12 mouse cellular contexts compared by ENCODE assay signal in the genomic region with DNA sequence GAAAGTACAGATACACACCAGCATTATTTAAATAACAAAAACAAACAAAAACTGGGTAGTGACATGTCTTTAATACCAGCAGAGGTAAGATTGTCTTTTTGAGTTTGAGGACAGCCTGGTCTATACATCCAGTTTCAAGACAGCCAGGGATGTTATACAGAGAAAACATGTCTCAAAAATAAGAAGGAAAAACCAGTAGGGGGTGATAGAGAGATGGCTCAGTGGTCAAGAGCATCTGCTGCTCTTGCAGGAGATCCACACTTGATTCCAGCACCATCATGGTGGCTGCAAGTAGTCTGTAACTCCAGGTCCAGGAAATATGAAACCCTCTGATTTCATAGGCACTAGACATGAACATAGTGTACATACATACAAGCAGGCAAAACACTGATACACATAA. TPM values are rescaled to one million over a fixed set of nuclear protein-coding genes. Genes with fewer than 3 reads are reported as not detected.
DNase-seq lines count a peak whose midpoint lies in the region; ATAC-seq and TF ChIP-seq lines count a peak whose summit lies in the region.
"Had no signal": no experiment of that assay in that cellular context is flagged by ENCODE, and none has a peak within 500 bp of the region (broad histone marks: within the 10 kb centered on the region; RNA-seq: fewer than 3 reads in every experiment).

No protein-coding gene starts in this region.

- DNase-seq in layer of hippocampus, adult 2 months (ENCODE audit: low spot score in 2 of 2) = no peak
- DNase-seq in layer of hippocampus, adult 8-10 months (ENCODE audit: low spot score in 2 of 2) = no peak
- peak; percentile 32 for DNase-seq in CD4-positive helper T cell, adult 2 months (ENCODE audit: low read depth, low spot score)
- peak; percentile 10 for DNase-seq in NIH3T3 (ENCODE audit: low read depth)
- no peak for DNase-seq in kidney, adult 8-10 months
- DNase-seq: kidney, postnatal 14 days; thymus, postnatal 4 days had no signal

- peak; percentile 25; the same call in 1 of the 2 replicates for ATAC-seq in granulocyte monocyte progenitor cell, adult 5-6 weeks (replicated peaks; ENCODE audit: poor library complexity, severe bottlenecking)
- no peak for ATAC-seq in frontal cortex, adult (ENCODE audit: low TSS enrichment)

- TF ChIP-seq CTCF in layer of hippocampus, adult 2 months (conservative IDR thresholded peaks at IDR 0.05) = peak; percentile 62

- no peak overlapping the region for H3K27ac ChIP-seq in layer of hippocampus, adult 2 months
- H3K27ac ChIP-seq: heart, embryonic 15.5 days; limb, embryonic 15.5 days had no signal

- H3K4me3 ChIP-seq in layer of hippocampus, adult 2 months = no peak overlapping the region
- H3K4me3 ChIP-seq: heart, embryonic 15.5 days; limb, embryonic 15.5 days; myocyte had no signal

RNA-seq across cellular contexts. Expression of gene Nup98, which starts 39.7 kb away (rescaled TPM):
- total RNA-seq in layer of hippocampus, adult 2 months (2021) = 10 to 100 TPM; 40.7 to 45.0 TPM
- 10 to 100 TPM; 41.6 to 49.2 (median 45.3) TPM for total RNA-seq in layer of hippocampus, adult 8-10 months (2022)
- total RNA-seq in granulocyte monocyte progenitor cell, adult 5-6 weeks (2014; fragmentation: Nextera tagmentation) = 59.8 and 78.4 TPM in 2 replicates
- total RNA-seq in granulocyte monocyte progenitor cell, adult 5-6 weeks (2017) = 42.2 and 45.3 TPM in 2 replicates

RNA-seq across cellular contexts. Expression of gene Pgap2, which starts 39.7 kb away (rescaled TPM):
- total RNA-seq in layer of hippocampus, adult 2 months (2021) = 10 to 100 TPM; 24.3 to 30.6 TPM
- total RNA-seq in layer of hippocampus, adult 8-10 months (2022) = 10 to 100 TPM; 29.8 to 36.9 (median 33.5) TPM
- total RNA-seq in granulocyte monocyte progenitor cell, adult 5-6 weeks (2014; fragmentation: Nextera tagmentation) = 62.0 and 85.6 TPM in 2 replicates
- total RNA-seq in granulocyte monocyte progenitor cell, adult 5-6 weeks (2017) = 47.1 and 48.4 TPM in 2 replicates

RNA-seq across cellular contexts. Expression of gene Chrna10, which starts 53.7 kb away (rescaled TPM):
- total RNA-seq in layer of hippocampus, adult 2 months (2021) = under 1 TPM; 0.15 to 0.54 TPM
- under 1 TPM in 2 of 4 experiments, not detected in 2; 0.16 to 0.25 TPM for total RNA-seq in layer of hippocampus, adult 8-10 months (2022)
- total RNA-seq in granulocyte monocyte progenitor cell, adult 5-6 weeks (2014; fragmentation: Nextera tagmentation) = not detected in 2 replicates
- total RNA-seq in granulocyte monocyte progenitor cell, adult 5-6 weeks (2017) = not detected in 2 replicates

Comparison
In these comparisons a context has a peak if more than half of its experiments do, and no peak if none do; other contexts are left out.
1. DNase-seq: peak in CD4-positive helper T cell, adult 2 months (single experiment) and NIH3T3 (single experiment); none in layer of hippocampus, adult 2 months (0 of 2), layer of hippocampus, adult 8-10 months (0 of 2) and kidney, adult 8-10 months (0 of 2).